Mouse (Mus musculus) G1E (cell line): ENCODE data around the gene Hsf4. TPM values are rescaled to one million over a fixed set of nuclear protein-coding genes. Genes with fewer than 3 reads are reported as not detected.

Source experiments
- ATAC-seq: 2 replicates; pipeline ENCODE4 v1.8.0; 2016; ENCODE audit warnings: mild to moderate bottlenecking; ENCODE audit not compliant: insufficient number of reproducible peaks, poor library complexity, low FRiP score, severe bottlenecking; ENCODE audit errors: extremely low read depth
- DNase-seq: peaks from one replicate; pipeline ENCODE4 v3.0.0; 2012; ENCODE audit warnings: low spot score
- H3K27me3 ChIP-seq: 2 replicates; pipeline ENCODE4 v1.6.1; 2012; ENCODE audit warnings: mild to moderate bottlenecking, low read length, inconsistent platforms; ENCODE audit not compliant: insufficient read depth
- H3K36me3 ChIP-seq: replicated peaks from 2 replicates; pipeline ENCODE3; 2012; ENCODE audit warnings: mild to moderate bottlenecking, inconsistent platforms
- H3K4me1 ChIP-seq: 2 replicates; pipeline ENCODE4 v1.6.1; 2012; ENCODE audit warnings: low read depth, low read length, inconsistent platforms, mixed read lengths; ENCODE audit not compliant: insufficient read depth
- H3K4me3 ChIP-seq: 2 replicates; pipeline ENCODE4 v1.5.1; 2012; ENCODE audit warnings: low read depth, mild to moderate bottlenecking, inconsistent platforms, low read length, moderate library complexity, mixed read lengths
- H3K9me3 ChIP-seq: replicated peaks from 2 replicates; pipeline ENCODE4 v1.6.1; 2012; ENCODE audit warnings: inconsistent platforms
- CTCF ChIP-seq: IDR thresholded peaks from 2 replicates; pipeline ENCODE4 v1.5.1; 2012; ENCODE audit warnings: low read depth, low read length, inconsistent platforms, mixed read lengths
- GATA1 ChIP-seq: IDR thresholded peaks from 2 replicates; pipeline ENCODE4 v1.6.1; 2012; ENCODE audit warnings: borderline replicate concordance, low read length, inconsistent platforms, mixed read lengths
- GATA2 ChIP-seq: IDR thresholded peaks from 2 replicates; pipeline ENCODE4 v1.6.1; 2012; ENCODE audit warnings: low read depth, low read length, inconsistent platforms, borderline replicate concordance
- POLR2AphosphoS5 ChIP-seq: IDR thresholded peaks from 2 replicates; pipeline ENCODE4 v1.6.1; 2012; ENCODE audit warnings: low read depth, low read length, inconsistent platforms; ENCODE audit not compliant: insufficient replicate concordance
- TAL1 ChIP-seq: conservative IDR thresholded peaks from 2 replicates; pipeline ENCODE4 v1.6.1; 2012; ENCODE audit warnings: low read depth, low read length, inconsistent platforms, mixed read lengths
- polyA plus RNA-seq: library from polyadenylated mRNA; stranded (reverse); fragments of >175 nt; gene quantifications from 2 replicates; pipeline ENCODE4 v1.2.3, GENCODE M21; 2012
- total RNA-seq, 2 experiments: library from RNA; stranded (forward) in 1 of 2; stranded (reverse) in 1 of 2; fragments of 200-1000 nt in 1 of 2; fragments of >200 nt in 1 of 2; fragmentation: Nextera tagmentation in 1 of 2; gene quantifications; 2 replicates each; pipeline ENCODE4 v1.2.3; 2014 to 2017

Hsf4 gene
- total and polyA plus RNA-seq, 3 experiments = 0.39 to 0.93 (median 0.68) TPM

DNA sequence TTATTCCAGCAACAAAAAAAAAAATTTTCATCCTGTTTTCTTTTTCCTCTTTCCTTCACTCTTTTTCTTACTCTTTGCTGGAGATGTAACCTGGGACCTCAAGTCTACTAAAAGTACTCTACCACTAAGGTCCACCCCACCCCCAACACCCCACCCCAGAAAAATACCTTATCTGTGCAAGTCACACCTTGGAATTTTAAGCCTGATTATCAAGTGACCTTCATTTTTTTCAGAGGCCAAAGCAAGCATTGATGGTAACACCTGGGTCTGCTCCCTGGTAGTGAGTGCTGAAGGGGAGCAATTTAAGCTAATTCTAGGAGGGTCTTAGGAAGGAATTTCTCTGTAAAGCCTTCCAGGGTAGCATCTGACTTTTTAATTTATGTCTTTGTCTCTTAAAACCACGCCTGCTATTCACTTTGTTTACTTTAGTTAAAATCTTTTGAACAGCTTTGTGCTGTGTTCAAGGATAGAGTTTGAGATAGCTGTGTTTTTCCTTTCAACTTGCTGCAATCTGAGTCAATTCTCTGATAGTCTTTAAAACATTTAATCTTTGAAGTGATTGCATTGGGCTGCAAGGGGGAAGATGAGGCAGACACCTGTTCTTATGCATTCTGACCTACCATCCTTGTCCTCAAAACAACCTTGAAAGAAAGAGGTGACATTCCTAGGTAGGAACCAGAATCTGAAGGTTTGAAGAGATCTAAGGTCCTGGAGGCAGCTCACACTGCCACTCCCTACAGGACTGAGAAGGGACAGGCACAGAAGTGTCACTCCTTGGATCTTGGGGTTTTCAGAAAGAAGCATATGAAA, 36.3 kb upstream of the Hsf4 start:
- Histone ChIP-seq H3K36me3 (peaks cover 82% of the 10 kb centered on the region), H3K27me3 (no peaks in the 10 kb centered on the region), H3K4me3 (no peak overlapping the region), H3K9me3 (no peaks in the 10 kb centered on the region), H3K4me1 (peaks cover 38% of the 10 kb centered on the region)
- ATAC-seq = no peak
- TF ChIP-seq GATA2 (no peak), TAL1 (no peak), POLR2AphosphoS5 (no peak), CTCF (no peak), GATA1 (no peak)
- no peak for DNase-seq

DNA sequence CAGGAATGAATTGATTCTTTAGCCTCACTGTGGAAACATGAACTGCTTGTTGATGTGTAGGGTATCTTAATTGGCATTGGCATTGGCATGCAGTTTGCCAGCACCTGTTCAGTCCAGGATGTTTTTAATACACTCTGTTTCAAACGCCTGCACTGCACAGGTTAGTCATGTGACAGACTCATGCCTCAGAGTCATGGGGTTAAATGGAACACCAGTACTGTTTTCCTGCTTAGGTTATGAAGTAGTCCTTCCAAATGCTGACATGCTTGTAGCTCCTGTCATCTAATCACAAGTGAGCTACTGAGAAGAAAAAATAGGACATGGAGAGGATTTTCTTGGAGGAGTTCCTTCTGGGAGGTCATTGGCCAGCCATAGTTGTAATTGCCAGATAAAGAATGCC, 34.4 kb upstream of the Hsf4 start:
- DNase-seq (no peak), ATAC-seq (no peak)
- TF ChIP-seq GATA1 (no peak), TAL1 (no peak), POLR2AphosphoS5 (no peak), GATA2 (no peak), CTCF (no peak)
- H3K36me3 ChIP-seq = peaks cover 83% of the 10 kb centered on the region
- no peaks in the 10 kb centered on the region for H3K9me3 ChIP-seq
- H3K4me1 ChIP-seq = peaks cover 34% of the 10 kb centered on the region
- no peak overlapping the region for H3K4me3 ChIP-seq
- H3K27me3 ChIP-seq = no peaks in the 10 kb centered on the region

DNA sequence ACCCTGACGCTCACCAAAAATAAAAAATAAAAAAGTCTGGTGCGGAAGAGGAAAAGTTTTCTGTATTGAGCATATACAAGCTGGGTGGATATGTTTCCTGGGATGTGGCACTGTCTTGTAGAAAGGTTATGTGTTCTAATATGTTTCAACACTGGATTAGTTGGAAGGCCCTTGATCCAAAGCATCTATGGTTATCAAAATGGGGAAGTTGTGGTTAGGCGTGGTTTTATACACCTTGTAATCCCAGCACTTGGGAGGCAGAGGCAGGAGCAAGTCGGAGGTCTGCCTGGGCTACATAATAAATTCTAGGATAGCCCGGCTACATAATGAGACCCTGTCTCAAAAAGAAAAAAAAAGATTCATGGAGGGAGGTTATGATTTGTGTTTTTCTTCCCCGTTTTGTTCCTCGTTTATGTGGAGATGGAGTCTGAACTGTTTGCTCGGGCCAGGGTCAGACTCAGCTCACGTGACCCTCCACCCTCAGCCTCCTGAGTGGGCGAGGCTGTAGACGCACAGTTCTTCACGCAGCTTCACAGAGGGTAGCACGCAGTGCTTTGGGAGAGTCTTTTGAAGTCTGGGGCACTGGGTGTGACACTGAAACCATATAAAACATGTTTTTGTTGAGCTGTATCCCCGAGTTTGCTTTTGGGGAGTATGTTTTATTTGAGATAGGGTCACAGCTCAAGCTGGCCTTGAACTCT, 32.0 kb upstream of the Hsf4 start:
- H3K4me3 ChIP-seq = no peak overlapping the region; the same call in 1 of the 2 replicates
- ATAC-seq (no peak; the same call in 1 of the 2 replicates), DNase-seq (no peak)
- TF ChIP-seq TAL1 = no peak
- no peak for TF ChIP-seq POLR2AphosphoS5
- no peak for TF ChIP-seq GATA1
- no peak for TF ChIP-seq GATA2
- no peak for TF ChIP-seq CTCF
- peaks cover 21% of the 10 kb centered on the region for H3K4me1 ChIP-seq
- H3K27me3 ChIP-seq = no peaks in the 10 kb centered on the region
- peaks cover 87% of the 10 kb centered on the region for H3K36me3 ChIP-seq
- H3K9me3 ChIP-seq = no peaks in the 10 kb centered on the region

DNA sequence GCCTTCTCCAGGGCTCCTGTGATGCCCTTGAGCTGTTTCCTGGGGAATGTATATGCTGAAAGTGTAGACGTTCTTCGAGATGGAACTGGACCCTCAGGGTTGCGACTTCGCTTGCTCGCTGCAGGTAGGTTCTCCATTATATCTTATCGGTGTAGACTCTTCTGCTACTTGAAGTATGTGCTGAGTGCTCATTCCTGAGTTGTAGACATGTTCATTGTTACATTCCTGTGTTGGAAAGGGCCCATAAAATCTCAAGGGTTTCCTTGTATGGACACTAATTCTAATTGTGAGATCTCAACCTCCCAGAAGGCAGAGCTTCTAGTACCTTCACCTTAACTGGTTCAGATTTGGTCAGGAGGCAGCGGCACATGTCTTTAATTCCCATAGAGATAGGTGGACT, 28.6 kb upstream of the Hsf4 start:
- Histone ChIP-seq H3K27me3 (no peaks in the 10 kb centered on the region), H3K4me1 (peaks cover 12% of the 10 kb centered on the region), H3K9me3 (no peaks in the 10 kb centered on the region), H3K36me3 (peaks cover 85% of the 10 kb centered on the region), H3K4me3 (no peak overlapping the region)
- DNase-seq (no peak), ATAC-seq (no peak)
- TF ChIP-seq TAL1 = no peak
- no peak for TF ChIP-seq GATA2
- TF ChIP-seq GATA1 = no peak
- TF ChIP-seq CTCF = no peak
- no peak for TF ChIP-seq POLR2AphosphoS5

DNA sequence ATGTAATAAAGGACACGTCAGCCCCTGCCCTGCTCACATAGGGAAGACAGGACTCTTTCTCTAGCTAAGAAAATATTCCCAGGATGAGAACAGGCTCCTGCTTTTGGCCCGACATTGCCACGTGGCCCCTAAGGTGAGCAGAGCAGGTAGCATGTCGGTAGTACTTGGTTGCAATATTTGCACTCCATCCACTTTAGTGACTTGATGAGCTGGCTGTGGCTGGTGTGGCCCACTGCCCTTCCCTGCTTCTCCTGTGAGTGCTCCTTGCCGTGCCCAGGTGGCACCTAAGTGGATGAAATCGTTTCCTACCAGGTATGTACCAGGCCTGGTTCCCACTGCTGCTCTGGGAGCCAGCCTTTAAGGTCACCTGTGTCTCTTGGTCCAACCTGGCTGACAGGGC, 17.6 kb upstream of the Hsf4 start:
- Histone ChIP-seq H3K27me3 (no peaks in the 10 kb centered on the region), H3K36me3 (peaks cover 71% of the 10 kb centered on the region), H3K9me3 (no peaks in the 10 kb centered on the region), H3K4me3 (no peak overlapping the region), H3K4me1 (peaks cover 30% of the 10 kb centered on the region)
- TF ChIP-seq GATA1 = no peak
- no peak for TF ChIP-seq TAL1
- no peak for TF ChIP-seq POLR2AphosphoS5
- TF ChIP-seq CTCF = no peak
- no peak for TF ChIP-seq GATA2
- ATAC-seq = no peak
- no peak for DNase-seq
